Mouse (Mus musculus) intestine, embryonic 16.5 days (tissue): ENCODE results near the gene Xrcc6. TPM values are rescaled to one million over a fixed set of nuclear protein-coding genes. Genes with fewer than 3 reads are reported as not detected.

Experiments used
- ATAC-seq: fragments of 200-750 bp; cut with Nextera tagmentation; 2 replicates; pipeline ENCODE4 v1.8.0; 2017; ENCODE audit warnings: moderate TSS enrichment, moderate library complexity
- H3K27ac ChIP-seq: fragments of 300-500 bp; sonication (generic); 2 replicates; pipeline ENCODE4 v1.5.1; 2014; ENCODE audit warnings: mild to moderate bottlenecking, low read length
- H3K27me3 ChIP-seq: fragments of 300-500 bp; sonication (generic); replicated peaks from 2 replicates; pipeline ENCODE4 v1.6.1; 2014; ENCODE audit warnings: low read length, control low read depth, mixed read lengths; ENCODE audit not compliant: control insufficient read depth, insufficient read depth
- H3K36me3 ChIP-seq: fragments of 300-500 bp; sonication (generic); 2 replicates; pipeline ENCODE4 v1.6.1; 2014; ENCODE audit warnings: low read length, control low read depth; ENCODE audit not compliant: control insufficient read depth, insufficient read depth
- H3K4me1 ChIP-seq: fragments of 300-500 bp; sonication (generic); 2 replicates; pipeline ENCODE4 v1.6.1; 2014; ENCODE audit warnings: low read length, control low read depth, mixed read lengths; ENCODE audit not compliant: control insufficient read depth, insufficient read depth
- H3K4me2 ChIP-seq: fragments of 300-500 bp; sonication (generic); 2 replicates; pipeline ENCODE4 v1.6.1; 2014; ENCODE audit warnings: low read depth, low read length, control low read depth
- H3K4me3 ChIP-seq: fragments of 300-500 bp; sonication (generic); 2 replicates; pipeline ENCODE4 v1.5.1; 2014; ENCODE audit warnings: mild to moderate bottlenecking, low read length
- H3K9ac ChIP-seq: fragments of 300-500 bp; sonication (generic); 2 replicates; pipeline ENCODE4 v1.6.1; 2014; ENCODE audit warnings: low read depth, low read length
- H3K9me3 ChIP-seq: fragments of 300-500 bp; sonication (generic); 2 replicates; pipeline ENCODE4 v1.6.1; 2016; ENCODE audit warnings: low read length, control low read depth; ENCODE audit not compliant: control insufficient read depth
- WGBS: fragments of 180-500 bp; shearing (Covaris S2); extraction: QIAGEN DNeasy Blood & Tissue Kit; methylation state at CpG from one replicate; pipeline ENCODE4 v1.1.7; 2014; 5-methylcytosine and 5-hydroxymethylcytosine counted together
- polyA plus RNA-seq: library from polyadenylated mRNA; unstranded; fragments of >200 nt; fragmentation: Nextera tagmentation; extraction: Ambion mirVana; gene quantifications from 2 replicates; pipeline ENCODE4 v1.2.1, GENCODE M21; 2015

The Xrcc6 gene
- polyA plus RNA-seq, 1 experiment from 2014 or later, result 78.4 TPM

GRCm38 (mm10) chr15:82081161-82081560 is 93.5 kb downstream of the Xrcc6 start:
- Histone ChIP-seq H3K4me2 (no peak overlapping the region), H3K9me3 (no peaks in the 10 kb centered on the region), H3K36me3 (no peaks in the 10 kb centered on the region), H3K9ac (no peak overlapping the region), H3K27ac (no peak overlapping the region), H3K4me1 (no peaks in the 10 kb centered on the region), H3K27me3 (peaks cover 13% of the 10 kb centered on the region), H3K4me3 (no peak overlapping the region)
- WGBS, result 35% methylated on average over 7 of the region's 7 CpGs
- no peak for ATAC-seq

GRCm38 (mm10) chr15:82085606-82086005 is 98.0 kb downstream of the Xrcc6 start:
- no peaks in the 10 kb centered on the region for H3K9me3 ChIP-seq
- H3K4me2 ChIP-seq, result no peak overlapping the region
- WGBS, result 81% methylated on average over 9 of the region's 9 CpGs
- H3K36me3 ChIP-seq, result no peaks in the 10 kb centered on the region
- no peaks in the 10 kb centered on the region for H3K4me1 ChIP-seq
- H3K27me3 ChIP-seq, result peaks cover 22% of the 10 kb centered on the region
- H3K4me3 ChIP-seq, result no peak overlapping the region
- H3K27ac ChIP-seq, result no peak overlapping the region
- H3K9ac ChIP-seq, result no peak overlapping the region
- ATAC-seq, result no peak

- no peak for ATAC-seq
These were observed 98.5 kb downstream of the Xrcc6 start for GRCm38 (mm10) chr15:82086131-82086530.

GRCm38 (mm10) chr15:82087266-82087665 is 99.6 kb downstream of the Xrcc6 start:
- no peak overlapping the region for H3K4me2 ChIP-seq
- no peaks in the 10 kb centered on the region for H3K4me1 ChIP-seq
- H3K9me3 ChIP-seq, result no peaks in the 10 kb centered on the region
- no peaks in the 10 kb centered on the region for H3K36me3 ChIP-seq
- H3K9ac ChIP-seq, result no peak overlapping the region
- ATAC-seq, result no peak
- WGBS, result 12% methylated on average over 10 of the region's 10 CpGs
- H3K4me3 ChIP-seq, result no peak overlapping the region
- H3K27ac ChIP-seq, result no peak overlapping the region
- H3K27me3 ChIP-seq, result peaks cover 18% of the 10 kb centered on the region

More at GRCm38 (mm10) chr15:82086131-82086530, 98.5 kb downstream of the Xrcc6 start:
- H3K4me2 ChIP-seq, result no peak overlapping the region
- H3K9me3 ChIP-seq, result no peaks in the 10 kb centered on the region
- no peaks in the 10 kb centered on the region for H3K36me3 ChIP-seq
- no peak overlapping the region for H3K9ac ChIP-seq
- H3K4me1 ChIP-seq, result no peaks in the 10 kb centered on the region
- H3K4me3 ChIP-seq, result no peak overlapping the region
- no peak overlapping the region for H3K27ac ChIP-seq
- 68% methylated on average over 12 of the region's 12 CpGs for WGBS
- peaks cover 22% of the 10 kb centered on the region for H3K27me3 ChIP-seq

Other genes with a start within 250 kb of the Xrcc6 start
- 11.7 and 12.0 TPM in 2 replicates for gene Zc3h7b, start 242.8 kb upstream of the Xrcc6 start, polyA plus RNA-seq
- 81.1 and 90.4 TPM in 2 replicates for gene Rangap1, start 242.3 kb upstream of the Xrcc6 start, polyA plus RNA-seq
- 12.5 and 14.5 TPM in 2 replicates for gene Tef, start 185.4 kb upstream of the Xrcc6 start, polyA plus RNA-seq
- gene Tob2, start 129.0 kb upstream of the Xrcc6 start, polyA plus RNA-seq, result 25.3 and 28.6 TPM in 2 replicates
- 119 and 122 TPM in 2 replicates for gene Phf5a, start 115.9 kb upstream of the Xrcc6 start, polyA plus RNA-seq
- 288 and 307 TPM in 2 replicates for gene Aco2, start 115.5 kb upstream of the Xrcc6 start, polyA plus RNA-seq
- 83.9 and 85.0 TPM in 2 replicates for gene Polr3h, start 61.6 kb upstream of the Xrcc6 start, polyA plus RNA-seq
- 11.2 and 12.4 TPM in 2 replicates for gene Csdc2, start 51.1 kb upstream of the Xrcc6 start, polyA plus RNA-seq
- 21.5 and 22.1 TPM in 2 replicates for gene Pmm1, start 26.9 kb upstream of the Xrcc6 start, polyA plus RNA-seq
- gene 1700029P11Rik, start 7.3 kb upstream of the Xrcc6 start, polyA plus RNA-seq, result not detected in 2 replicates
- 17.1 and 19.6 TPM in 2 replicates for gene Desi1, start 46.0 kb downstream of the Xrcc6 start, polyA plus RNA-seq
- 215 and 246 TPM in 2 replicates for gene Snu13, start 59.8 kb downstream of the Xrcc6 start, polyA plus RNA-seq
- gene 4930407I10Rik, start 71.3 kb downstream of the Xrcc6 start, polyA plus RNA-seq, result not detected in 2 replicates
- not detected in 2 replicates for gene Mei1, start 82.2 kb downstream of the Xrcc6 start, polyA plus RNA-seq
- 9.8 and 11.6 TPM in 2 replicates for gene Ccdc134, start 140.1 kb downstream of the Xrcc6 start, polyA plus RNA-seq
- 138 and 141 TPM in 2 replicates for gene Srebf2, start 159.3 kb downstream of the Xrcc6 start, polyA plus RNA-seq
- gene Shisa8, start 225.0 kb downstream of the Xrcc6 start, polyA plus RNA-seq, result 0.06 and 0.09 TPM in 2 replicates
- 0.09 and 0.11 TPM in 2 replicates for gene Tnfrsf13c, start 236.5 kb downstream of the Xrcc6 start, polyA plus RNA-seq